Mouse (Mus musculus): ENCODE results near the gene Il12rb1. TPM values are rescaled to one million over a fixed set of nuclear protein-coding genes. Genes with fewer than 3 reads are reported as not detected.

Gene Il12rb1
- polyA plus RNA-seq, 1 experiment from 2014 or later = not detected

DNA sequence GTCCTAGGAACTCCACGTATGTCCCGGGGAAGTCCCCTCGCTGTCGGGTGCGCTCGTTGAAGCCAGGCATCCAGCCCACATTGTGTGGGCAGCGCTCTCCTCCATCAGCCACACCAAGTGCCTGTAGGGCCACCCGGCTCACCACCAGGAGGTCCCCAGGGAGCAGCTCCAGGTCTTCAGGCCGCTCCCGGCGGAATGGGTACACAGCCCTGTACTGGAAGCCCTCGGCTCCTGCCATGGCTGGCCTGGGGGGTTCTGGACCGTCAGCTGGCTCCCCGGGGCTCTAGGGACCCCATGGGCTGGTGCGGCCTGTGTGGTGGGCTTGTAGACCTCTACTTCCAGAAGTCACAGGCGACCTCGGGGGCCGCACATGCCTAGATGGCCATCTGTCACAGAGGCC lies 33.5 kb upstream of the Il12rb1 start:
- no peaks in the 10 kb centered on the region for H3K27me3 ChIP-seq (ENCODE audit: control insufficient read depth, insufficient read depth, low read length)
- peaks cover 60% of the 10 kb centered on the region for H3K36me3 ChIP-seq (ENCODE audit: control insufficient read depth, insufficient read depth, low read length)
- peaks cover 22 to 36% of the 10 kb centered on the region in 2 experiments for H3K4me1 ChIP-seq (ENCODE audit: control insufficient read depth in 2 of 2, insufficient read depth in 2 of 2, low read length in 2 of 2)
- no peak overlapping the region for H3K27ac ChIP-seq (replicated peaks in 1 of 2; ENCODE audit: control insufficient read depth in 1 of 2, insufficient read depth in 1 of 2, low read depth in 2 of 2, low read length in 2 of 2)
- ATAC-seq (ENCODE audit: insufficient number of reproducible peaks, insufficient read depth, low FRiP score, low read depth) = no peak
- no peak overlapping the region for H3K4me3 ChIP-seq (ENCODE audit: control insufficient read depth in 1 of 2, insufficient read depth in 1 of 2, low read depth in 1 of 2, low read length in 2 of 2)
- H3K9me3 ChIP-seq (ENCODE audit: control insufficient read depth, low read length) = no peaks in the 10 kb centered on the region
- 93% methylated on average over 18 of the region's 18 CpGs for WGBS
- peak overlapping the region; percentile 52 for H3K9ac ChIP-seq (ENCODE audit: low read length)
- H3K4me2 ChIP-seq (ENCODE audit: low read length) = no peak overlapping the region

DNA sequence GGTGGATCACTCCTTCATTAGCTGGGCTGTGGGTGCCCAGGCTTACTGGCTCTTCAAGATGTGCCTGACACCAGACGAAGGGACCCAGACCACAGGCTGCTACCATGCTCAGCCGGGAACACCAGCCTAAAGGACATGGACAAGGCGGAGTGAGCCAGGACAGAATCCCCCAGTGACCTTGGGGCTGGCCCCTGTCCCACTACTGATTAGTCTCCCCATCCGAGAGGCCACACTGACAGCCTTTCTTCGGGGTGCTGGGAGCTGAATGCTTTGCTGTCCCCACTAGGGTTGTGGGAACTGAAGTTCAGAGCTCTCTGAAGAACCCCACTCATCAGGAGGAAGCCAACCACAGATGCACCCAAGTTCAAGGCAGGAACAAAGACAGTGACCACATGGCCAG lies 33.0 kb upstream of the Il12rb1 start:
- WGBS = 86% methylated on average over 5 of the region's 5 CpGs
- Histone ChIP-seq H3K36me3 (ENCODE audit: control insufficient read depth, insufficient read depth, low read length) (peaks cover 60% of the 10 kb centered on the region), H3K9ac (ENCODE audit: low read length) (peak overlapping the region; percentile 100), H3K27ac (replicated peaks in 1 of 2; ENCODE audit: control insufficient read depth in 1 of 2, insufficient read depth in 1 of 2, low read depth in 2 of 2, low read length in 2 of 2) (no peak overlapping the region), H3K4me3 (ENCODE audit: control insufficient read depth in 1 of 2, insufficient read depth in 1 of 2, low read depth in 1 of 2, low read length in 2 of 2) (peak overlapping the region in 1 of 2 experiments; percentile 86; a peak in 2 of 4 replicates), H3K9me3 (ENCODE audit: control insufficient read depth, low read length) (no peaks in the 10 kb centered on the region), H3K4me2 (ENCODE audit: low read length) (peak overlapping the region; percentile 98), H3K27me3 (ENCODE audit: control insufficient read depth, insufficient read depth, low read length) (no peaks in the 10 kb centered on the region), H3K4me1 (ENCODE audit: control insufficient read depth in 2 of 2, insufficient read depth in 2 of 2, low read length in 2 of 2) (peaks cover 22 to 36% of the 10 kb centered on the region in 2 experiments)
- ATAC-seq (ENCODE audit: insufficient number of reproducible peaks, insufficient read depth, low FRiP score, low read depth) = no peak

- peaks cover 59% of the 10 kb centered on the region for H3K36me3 ChIP-seq (ENCODE audit: control insufficient read depth, insufficient read depth, low read length)
- peak; percentile 2; the same call in 1 of the 2 replicates for ATAC-seq (ENCODE audit: insufficient number of reproducible peaks, insufficient read depth, low FRiP score, low read depth)
- H3K9me3 ChIP-seq (ENCODE audit: control insufficient read depth, low read length) = no peaks in the 10 kb centered on the region
- peak overlapping the region; percentile 81 to 86 for H3K4me3 ChIP-seq (ENCODE audit: control insufficient read depth in 1 of 2, insufficient read depth in 1 of 2, low read depth in 1 of 2, low read length in 2 of 2)
- H3K9ac ChIP-seq (ENCODE audit: low read length) = peak overlapping the region; percentile 100
- H3K4me1 ChIP-seq (ENCODE audit: control insufficient read depth in 2 of 2, insufficient read depth in 2 of 2, low read length in 2 of 2) = peaks cover 22 to 36% of the 10 kb centered on the region in 2 experiments
- H3K27ac ChIP-seq (replicated peaks in 1 of 2; ENCODE audit: control insufficient read depth in 1 of 2, insufficient read depth in 1 of 2, low read depth in 2 of 2, low read length in 2 of 2) = peak overlapping the region in 1 of 2 experiments; percentile 99; a peak in 2 of 4 replicates
- no peaks in the 10 kb centered on the region for H3K27me3 ChIP-seq (ENCODE audit: control insufficient read depth, insufficient read depth, low read length)
- WGBS = 4% methylated on average over 34 of the region's 34 CpGs
- H3K4me2 ChIP-seq (ENCODE audit: low read length) = peak overlapping the region; percentile 98
Observed at GRCm38 (mm10) chr8:70775851-70776495, 32.3 kb upstream of the Il12rb1 start.

- Histone ChIP-seq H3K27ac (replicated peaks in 1 of 2; ENCODE audit: control insufficient read depth in 1 of 2, insufficient read depth in 1 of 2, low read depth in 2 of 2, low read length in 2 of 2) (peak within 1 kb of the TSS; percentile 98 to 99), H3K9ac (ENCODE audit: low read length) (peak within 1 kb of the TSS; percentile 100), H3K4me2 (ENCODE audit: low read length) (peak within 1 kb of the TSS; percentile 98), H3K27me3 (ENCODE audit: control insufficient read depth, insufficient read depth, low read length) (no peaks in the 10 kb centered on the region), H3K4me3 (ENCODE audit: control insufficient read depth in 1 of 2, insufficient read depth in 1 of 2, low read depth in 1 of 2, low read length in 2 of 2) (peak within 1 kb of the TSS; percentile 81 to 86), H3K9me3 (ENCODE audit: control insufficient read depth, low read length) (no peaks in the 10 kb centered on the region), H3K36me3 (ENCODE audit: control insufficient read depth, insufficient read depth, low read length) (peaks cover 59% of the 10 kb centered on the region), H3K4me1 (ENCODE audit: control insufficient read depth in 2 of 2, insufficient read depth in 2 of 2, low read length in 2 of 2) (peaks cover 22 to 36% of the 10 kb centered on the region in 2 experiments)
- under 1% methylated on average over 94 of the region's 94 CpGs for WGBS
- peak; percentile 80 for ATAC-seq (ENCODE audit: insufficient number of reproducible peaks, insufficient read depth, low FRiP score, low read depth)
Observed at GRCm38 (mm10) chr8:70776496-70777444, 31.5 kb upstream of the Il12rb1 start, which contains the start of gene Pik3r2. TSS of gene Pik3r2 (minus strand) at chr8:70776713.

DNA sequence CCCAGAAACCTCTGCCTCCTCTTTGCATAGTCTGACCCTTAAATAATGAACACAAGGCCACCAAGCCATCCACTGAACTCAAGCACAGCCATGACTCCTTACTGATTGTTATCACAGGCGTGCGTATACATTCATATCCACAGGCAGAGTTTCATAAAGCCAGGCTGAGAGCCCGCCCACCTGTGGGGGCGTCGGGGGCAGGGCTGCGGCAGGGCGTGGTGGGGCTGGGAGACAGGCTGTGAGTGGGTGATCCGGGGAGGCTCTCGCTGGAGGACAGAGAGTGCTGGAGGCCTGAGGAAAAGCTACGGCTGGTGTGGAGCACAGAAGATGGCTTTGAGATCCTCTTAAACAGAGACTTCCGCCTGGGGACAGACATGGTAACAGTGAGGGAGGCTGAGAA lies 28.2 kb upstream of the Il12rb1 start:
- H3K9ac ChIP-seq (ENCODE audit: low read length) = no peak overlapping the region
- WGBS = 76% methylated on average over 10 of the region's 11 CpGs
- H3K27ac ChIP-seq (replicated peaks in 1 of 2; ENCODE audit: control insufficient read depth in 1 of 2, insufficient read depth in 1 of 2, low read depth in 2 of 2, low read length in 2 of 2) = no peak overlapping the region
- H3K27me3 ChIP-seq (ENCODE audit: control insufficient read depth, insufficient read depth, low read length) = no peaks in the 10 kb centered on the region
- no peak for ATAC-seq (ENCODE audit: insufficient number of reproducible peaks, insufficient read depth, low FRiP score, low read depth)
- H3K9me3 ChIP-seq (ENCODE audit: control insufficient read depth, low read length) = no peaks in the 10 kb centered on the region
- peaks cover 10 to 19% of the 10 kb centered on the region in 2 experiments for H3K4me1 ChIP-seq (ENCODE audit: control insufficient read depth in 2 of 2, insufficient read depth in 2 of 2, low read length in 2 of 2)
- H3K36me3 ChIP-seq (ENCODE audit: control insufficient read depth, insufficient read depth, low read length) = peaks cover 60% of the 10 kb centered on the region
- H3K4me3 ChIP-seq (ENCODE audit: control insufficient read depth in 1 of 2, insufficient read depth in 1 of 2, low read depth in 1 of 2, low read length in 2 of 2) = no peak overlapping the region
- no peak overlapping the region for H3K4me2 ChIP-seq (ENCODE audit: low read length)

GRCm38 (mm10) chr8:70786291-70787050 lies 21.8 kb upstream of the Il12rb1 start:
- H3K27ac ChIP-seq (replicated peaks in 1 of 2; ENCODE audit: control insufficient read depth in 1 of 2, insufficient read depth in 1 of 2, low read depth in 2 of 2, low read length in 2 of 2) = no peak overlapping the region
- no peak overlapping the region for H3K9ac ChIP-seq (ENCODE audit: low read length)
- H3K27me3 ChIP-seq (ENCODE audit: control insufficient read depth, insufficient read depth, low read length) = no peaks in the 10 kb centered on the region
- peaks cover 7 to 17% of the 10 kb centered on the region in 2 experiments; a peak in 3 of 4 replicates for H3K4me1 ChIP-seq (ENCODE audit: control insufficient read depth in 2 of 2, insufficient read depth in 2 of 2, low read length in 2 of 2)
- H3K4me2 ChIP-seq (ENCODE audit: low read length) = no peak overlapping the region
- no peak overlapping the region for H3K4me3 ChIP-seq (ENCODE audit: control insufficient read depth in 1 of 2, insufficient read depth in 1 of 2, low read depth in 1 of 2, low read length in 2 of 2)
- no peak for ATAC-seq (ENCODE audit: insufficient number of reproducible peaks, insufficient read depth, low FRiP score, low read depth)
- 91% methylated on average over 25 of the region's 25 CpGs for WGBS
- peaks cover 58% of the 10 kb centered on the region for H3K36me3 ChIP-seq (ENCODE audit: control insufficient read depth, insufficient read depth, low read length)
- no peaks in the 10 kb centered on the region for H3K9me3 ChIP-seq (ENCODE audit: control insufficient read depth, low read length)

- H3K36me3 ChIP-seq (ENCODE audit: control insufficient read depth, insufficient read depth, low read length) = peaks cover 53% of the 10 kb centered on the region
- H3K27ac ChIP-seq (replicated peaks in 1 of 2; ENCODE audit: control insufficient read depth in 1 of 2, insufficient read depth in 1 of 2, low read depth in 2 of 2, low read length in 2 of 2) = no peak overlapping the region
- H3K4me2 ChIP-seq (ENCODE audit: low read length) = no peak overlapping the region
- H3K4me3 ChIP-seq (ENCODE audit: control insufficient read depth in 1 of 2, insufficient read depth in 1 of 2, low read depth in 1 of 2, low read length in 2 of 2) = no peak overlapping the region
- no peaks in the 10 kb centered on the region for H3K27me3 ChIP-seq (ENCODE audit: control insufficient read depth, insufficient read depth, low read length)
- peaks cover 7 to 23% of the 10 kb centered on the region in 2 experiments; a peak in 3 of 4 replicates for H3K4me1 ChIP-seq (ENCODE audit: control insufficient read depth in 2 of 2, insufficient read depth in 2 of 2, low read length in 2 of 2)
- no peaks in the 10 kb centered on the region for H3K9me3 ChIP-seq (ENCODE audit: control insufficient read depth, low read length)
- 91% methylated on average over 3 of the region's 3 CpGs for WGBS
- no peak overlapping the region; the same call in 1 of the 2 replicates for H3K9ac ChIP-seq (ENCODE audit: low read length)
- ATAC-seq (ENCODE audit: insufficient number of reproducible peaks, insufficient read depth, low FRiP score, low read depth) = no peak
Observed at GRCm38 (mm10) chr8:70787051-70787445, 21.2 kb upstream of the Il12rb1 start.
